Mouse (Mus musculus): ENCODE data around the gene Ski.

The Ski gene

GRCm38 (mm10) chr4:155129996-155130395 lies 92.4 kb downstream of the Ski start:
- DNase-seq (ENCODE audit: low read depth, low spot score), result no peak

DNA sequence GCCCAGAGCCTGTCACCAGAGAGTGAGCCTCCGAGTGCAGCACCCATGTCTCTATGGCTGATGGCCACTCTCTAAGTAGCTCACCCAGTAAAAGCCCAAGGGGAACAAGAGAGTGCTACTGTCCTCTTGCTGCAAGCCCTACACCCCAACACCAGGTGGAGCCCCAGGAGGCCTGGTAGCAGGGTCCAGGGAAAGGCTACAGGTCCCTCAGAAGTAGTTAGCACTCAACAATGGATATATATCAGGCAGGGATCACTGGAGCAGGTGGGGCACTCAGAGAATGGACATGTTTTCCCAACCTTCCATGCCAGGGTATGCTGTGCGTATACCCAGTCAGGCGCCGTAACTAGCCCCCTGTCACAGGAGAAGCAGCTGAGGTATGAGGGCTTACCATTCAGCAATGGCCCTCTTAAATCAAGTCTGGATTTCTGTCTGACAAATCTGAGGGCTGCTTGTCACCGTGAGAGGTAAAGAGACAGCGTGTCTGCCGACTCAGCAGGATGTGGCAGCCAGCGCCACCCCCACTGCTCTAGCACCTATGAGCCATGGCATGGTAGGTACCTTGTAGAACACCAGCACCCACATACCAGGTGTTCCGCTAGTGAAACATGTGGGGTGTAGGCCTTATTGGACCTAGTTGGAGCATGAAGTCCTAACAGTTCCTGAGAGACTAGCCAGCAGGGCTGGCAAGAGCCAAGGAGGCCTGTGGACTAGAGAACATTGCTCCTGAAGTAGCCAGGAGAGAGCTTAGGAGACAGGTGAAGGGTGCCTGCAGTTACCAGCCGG lies 93.1 kb downstream of the Ski start:
- DNase-seq (ENCODE audit: low read depth, low spot score), result no peak

DNA sequence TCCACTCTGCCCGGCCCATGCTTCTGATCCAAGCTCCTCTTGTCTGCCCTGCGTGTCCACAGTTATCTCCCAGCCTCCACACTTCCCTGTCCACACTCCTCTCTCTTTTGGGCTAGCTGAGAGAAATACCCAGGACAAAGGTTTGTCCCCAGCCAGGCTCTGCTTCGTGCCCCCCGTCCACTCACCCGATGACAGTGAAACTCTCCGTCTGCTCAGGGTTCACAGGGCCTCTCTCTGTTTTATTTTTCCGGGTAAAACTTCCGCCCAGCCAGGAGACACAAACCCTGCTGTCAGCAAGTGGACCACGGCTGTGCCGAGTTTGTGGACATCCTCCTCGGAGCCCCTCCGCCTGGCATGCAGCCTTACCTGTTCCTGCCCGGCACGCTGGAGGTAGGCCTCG lies 94.0 kb downstream of the Ski start:
- no peak for DNase-seq (ENCODE audit: low read depth, low spot score)

- no peak for DNase-seq (ENCODE audit: low read depth, low spot score)
Measured at GRCm38 (mm10) chr4:155126602-155127372, 95.6 kb downstream of the Ski start.

DNA sequence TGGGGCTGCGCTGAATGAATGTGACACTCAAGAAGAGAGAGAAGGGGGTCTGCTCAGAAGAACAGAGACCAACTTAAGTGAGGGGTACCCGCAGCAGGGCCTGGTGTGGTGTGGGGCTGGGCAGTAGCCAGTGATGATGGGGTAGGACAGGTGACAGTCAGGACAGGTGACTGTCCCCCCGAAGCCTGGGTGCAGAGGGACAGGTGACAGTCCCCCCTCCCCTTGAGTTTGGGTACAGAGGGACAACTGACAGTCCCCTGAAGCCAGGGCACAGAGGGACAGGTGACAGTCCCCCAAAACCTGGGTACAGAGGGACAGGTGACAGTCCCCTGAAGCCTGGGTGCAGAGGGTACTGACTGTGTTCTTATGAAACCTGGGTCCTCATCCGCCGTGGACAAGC lies 96.2 kb downstream of the Ski start:
- DNase-seq (ENCODE audit: low read depth, low spot score), result no peak

DNA sequence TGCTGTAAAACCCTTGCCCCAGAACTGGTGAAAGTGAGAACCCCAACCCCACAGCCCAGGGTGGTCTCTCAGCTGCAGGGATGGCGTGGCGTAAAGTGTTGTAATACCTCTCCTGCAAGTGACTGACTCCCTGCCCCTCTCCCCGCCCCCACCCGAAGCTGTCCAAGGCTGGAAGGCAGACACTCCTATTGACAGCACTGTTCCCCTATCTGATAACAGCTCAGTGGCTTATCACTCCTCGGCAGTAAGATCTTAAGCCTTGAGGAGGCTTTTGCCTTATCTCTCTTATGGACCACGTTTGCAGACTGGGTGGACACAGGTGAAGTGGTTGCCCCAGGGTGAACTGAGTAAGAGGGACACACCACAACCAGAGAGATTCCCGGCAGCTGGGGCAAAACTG lies 97.1 kb downstream of the Ski start:
- DNase-seq (ENCODE audit: low read depth, low spot score), result no peak

GRCm38 (mm10) chr4:155123868-155124534 lies 98.4 kb downstream of the Ski start:
- DNase-seq (ENCODE audit: low read depth, low spot score), result no peak

DNA sequence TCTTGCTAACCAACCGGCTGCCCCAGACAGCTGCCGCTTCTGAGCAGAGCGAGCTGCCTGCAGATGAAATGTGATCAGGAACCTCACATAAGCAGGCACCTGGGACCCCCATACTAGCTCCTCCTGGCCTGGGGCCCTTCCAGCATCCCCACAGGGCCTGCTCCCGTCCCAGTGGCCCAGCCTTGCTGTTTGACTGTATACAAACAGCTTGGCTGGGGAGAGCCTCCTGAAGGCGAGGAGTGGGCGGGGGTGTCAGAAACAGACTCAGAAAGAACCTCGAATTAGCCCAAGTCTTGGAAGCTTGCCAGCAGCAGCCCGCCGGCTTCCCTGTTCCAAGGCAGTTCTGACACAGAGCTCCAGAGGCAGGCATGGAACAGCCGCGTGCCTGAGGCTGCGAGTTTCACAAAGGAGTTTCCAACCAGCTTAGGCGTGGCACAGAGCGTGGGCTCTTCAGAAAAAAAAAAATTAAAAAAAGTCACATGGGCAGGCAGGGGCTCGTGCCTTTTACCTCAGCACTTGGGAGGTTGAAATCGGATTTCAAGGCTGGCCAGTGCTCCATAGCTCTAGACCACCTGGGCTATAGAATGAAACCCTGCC lies 99.8 kb downstream of the Ski start:
- peak; percentile 54 for DNase-seq (ENCODE audit: low read depth, low spot score)

GRCm38 (mm10) chr4:155121915-155122443 lies 100.4 kb downstream of the Ski start:
- no peak for DNase-seq (ENCODE audit: low read depth, low spot score)

GRCm38 (mm10) chr4:155121222-155121621 lies 101.2 kb downstream of the Ski start:
- DNase-seq (ENCODE audit: low read depth, low spot score), result no peak

DNA sequence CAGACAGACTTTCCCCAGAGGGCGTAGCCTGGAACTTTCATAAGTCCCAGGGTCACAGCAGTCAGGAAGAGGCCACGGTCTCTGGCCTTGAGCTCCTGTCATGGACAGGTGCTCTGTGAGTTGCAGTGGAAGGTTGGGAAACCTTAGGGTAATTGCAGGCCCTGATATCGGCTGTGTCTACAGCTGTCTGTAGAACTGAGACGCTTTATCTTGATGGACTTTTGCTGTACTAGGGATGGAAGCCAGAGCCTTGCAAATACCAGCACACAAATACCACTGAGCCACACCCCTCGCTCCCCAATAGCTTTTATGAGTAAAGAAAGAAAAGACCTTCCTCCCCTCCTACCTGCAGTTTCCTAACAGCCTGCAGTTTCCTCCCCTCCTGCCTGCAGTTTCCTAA lies 101.8 kb downstream of the Ski start:
- no peak for DNase-seq (ENCODE audit: low read depth, low spot score)

- no peak for DNase-seq (ENCODE audit: low read depth, low spot score)
Measured at GRCm38 (mm10) chr4:155120038-155120437, 102.4 kb downstream of the Ski start.

DNA sequence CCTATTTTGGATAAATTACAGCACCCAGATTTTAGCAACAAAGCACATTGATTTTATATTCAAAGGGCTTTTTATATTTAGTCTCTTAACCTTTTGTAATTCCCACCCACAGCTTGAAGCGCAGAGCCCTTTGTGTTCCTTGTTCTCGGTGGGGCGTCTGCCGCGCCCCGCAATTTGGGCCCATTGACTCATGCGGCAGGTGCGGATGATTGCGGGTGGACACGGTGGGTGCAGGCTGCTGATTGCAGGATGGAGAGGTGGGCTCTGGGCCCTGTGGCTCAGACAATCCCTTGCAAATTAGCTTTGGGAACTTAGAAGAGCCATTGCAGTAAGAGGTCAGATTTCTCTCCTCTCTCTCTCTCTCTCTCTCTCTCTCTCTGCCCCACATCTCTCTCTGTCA lies 104.1 kb downstream of the Ski start:
- DNase-seq (ENCODE audit: low read depth, low spot score), result no peak

GRCm38 (mm10) chr4:155117396-155117978 lies 104.9 kb downstream of the Ski start:
- no peak for DNase-seq (ENCODE audit: low read depth, low spot score)

DNA sequence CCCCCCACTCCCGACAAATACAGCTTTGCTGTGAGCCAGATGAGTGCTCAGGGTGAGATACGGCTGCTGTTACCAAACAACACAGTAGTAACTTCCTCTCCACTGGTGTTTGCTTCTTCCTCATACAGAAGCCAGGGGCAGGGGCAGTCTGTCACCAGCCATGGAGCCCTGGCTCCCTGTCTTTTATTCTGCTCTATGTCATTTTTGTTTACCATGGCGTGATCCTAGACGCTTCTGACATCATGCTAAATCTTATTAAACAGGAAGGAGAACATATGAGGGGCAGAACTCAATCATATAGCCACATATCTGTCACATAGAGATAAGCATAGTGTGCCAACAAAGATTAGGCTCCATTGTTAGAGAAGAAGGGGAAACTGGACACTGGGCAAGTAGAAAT lies 105.8 kb downstream of the Ski start:
- DNase-seq (ENCODE audit: low read depth, low spot score), result no peak

DNA sequence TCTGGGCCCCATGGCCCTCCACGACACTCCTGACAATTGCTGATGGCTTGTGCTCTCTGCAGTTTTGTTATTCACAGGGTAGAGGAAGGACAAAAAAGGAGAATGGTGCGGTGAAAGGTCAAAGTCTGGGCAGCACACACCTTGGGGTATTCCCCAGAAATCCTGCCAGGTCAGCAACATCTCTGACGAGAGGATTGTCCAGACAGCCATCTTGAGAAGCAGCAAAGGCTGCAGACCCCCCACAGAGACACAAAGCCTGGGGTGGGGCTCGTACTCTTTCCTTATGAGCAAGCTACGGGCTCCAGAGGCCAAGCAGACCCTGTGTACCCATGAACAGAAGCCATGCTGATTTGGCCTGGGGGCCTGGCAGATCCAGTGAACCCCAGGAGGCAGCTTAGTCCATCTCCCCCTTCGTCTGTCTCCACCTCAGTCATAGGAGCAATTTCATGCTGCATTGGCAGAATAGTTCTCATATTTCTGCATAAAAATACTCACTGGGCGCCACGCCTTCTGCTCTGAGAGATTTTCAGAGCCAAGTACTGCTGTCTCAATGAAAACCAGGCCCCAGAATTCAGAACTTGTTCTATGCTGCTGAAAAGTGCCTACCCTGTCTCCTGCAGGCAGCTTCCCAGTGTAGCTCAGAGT lies 108.5 kb downstream of the Ski start:
- no peak for DNase-seq (ENCODE audit: low read depth, low spot score)

DNA sequence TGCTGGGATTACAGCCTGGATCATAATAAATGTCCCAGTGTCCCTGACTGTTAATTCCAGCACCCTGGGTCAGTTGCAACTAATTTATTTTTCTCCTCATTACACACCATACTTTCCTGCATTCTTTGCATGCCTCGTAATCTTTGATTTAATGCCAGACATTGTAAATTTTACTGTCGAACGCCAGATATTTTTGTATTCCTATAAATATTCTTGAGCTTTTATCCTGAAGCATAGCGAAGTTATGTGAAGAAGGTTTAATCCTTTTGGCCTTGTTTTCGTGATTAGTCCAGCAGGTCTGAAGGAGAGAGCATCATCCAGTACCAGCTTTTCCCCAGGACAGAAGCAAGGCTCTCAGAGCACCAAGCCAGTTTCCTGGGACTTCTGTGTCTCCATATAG lies 112.9 kb downstream of the Ski start:
- DNase-seq (ENCODE audit: low read depth, low spot score), result no peak

DNA sequence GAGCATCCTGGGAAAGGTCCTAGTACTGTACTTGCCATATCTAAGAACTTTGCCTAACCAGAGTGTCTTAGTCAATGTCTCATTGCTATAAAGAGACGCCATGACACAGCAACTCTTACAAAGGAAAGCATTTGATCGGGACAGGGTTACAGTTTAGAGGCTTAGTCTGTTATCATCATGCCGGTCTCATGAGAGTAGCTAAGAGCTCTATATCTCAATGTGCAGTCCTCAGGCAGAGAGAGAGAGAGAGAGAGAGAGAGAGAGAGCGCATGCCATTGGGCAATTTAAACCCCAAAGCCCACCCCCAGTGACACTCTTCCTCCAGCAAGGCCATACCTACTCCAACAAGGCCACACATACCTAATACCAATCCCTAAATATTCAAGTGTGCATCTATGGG lies 114.5 kb downstream of the Ski start:
- no peak for DNase-seq (ENCODE audit: low read depth, low spot score)

All from mesoderm, embryonic 11.5 days (tissue).